Mouse (Mus musculus) stomach, embryonic 15.5 days (tissue): ENCODE measurements around the gene Slc6a16. TPM values are rescaled to one million over a fixed set of nuclear protein-coding genes. Genes with fewer than 3 reads are reported as not detected.
A peak's percentile ranks its signal among the peaks of the same experiment; 100 is the strongest.

Source experiments
- ATAC-seq: fragments of 200-750 bp; cut with Nextera tagmentation; 2 replicates; pipeline ENCODE4 v1.8.0; 2017; ENCODE audit warnings: low read depth, moderate number of reproducible peaks, moderate TSS enrichment; ENCODE audit not compliant: insufficient read depth, low FRiP score
- H3K27ac ChIP-seq: fragments of 300-500 bp; sonication (generic); 2 replicates; pipeline ENCODE4 v1.5.1; 2015; ENCODE audit warnings: mild to moderate bottlenecking, inconsistent platforms
- H3K27me3 ChIP-seq: fragments of 300-500 bp; sonication (generic); replicated peaks from 2 replicates; pipeline ENCODE4 v1.6.1; 2015; ENCODE audit warnings: inconsistent platforms
- H3K36me3 ChIP-seq: fragments of 300-500 bp; sonication (generic); 2 replicates; pipeline ENCODE4 v1.6.1; 2015; ENCODE audit warnings: inconsistent platforms
- H3K4me1 ChIP-seq: fragments of 300-500 bp; sonication (generic); 2 replicates; pipeline ENCODE4 v1.6.1; 2015; ENCODE audit warnings: inconsistent platforms
- H3K4me2 ChIP-seq: fragments of 300-500 bp; sonication (generic); 2 replicates; pipeline ENCODE4 v1.6.1; 2015; ENCODE audit warnings: mild to moderate bottlenecking, inconsistent platforms
- H3K4me3 ChIP-seq: fragments of 300-500 bp; sonication (generic); replicated peaks from 2 replicates; pipeline ENCODE4 v1.5.1; 2015; ENCODE audit warnings: inconsistent platforms
- H3K9ac ChIP-seq: fragments of 300-500 bp; sonication (generic); 2 replicates; pipeline ENCODE4 v1.6.1; 2015; ENCODE audit warnings: inconsistent platforms
- H3K9me3 ChIP-seq: fragments of 300-500 bp; sonication (generic); 2 replicates; pipeline ENCODE4 v1.6.1; 2016; ENCODE audit warnings: inconsistent platforms
- WGBS: fragments of 180-500 bp; shearing (Covaris S2); methylation state at CpG from one replicate; pipeline ENCODE4 v1.1.7; 2015; 5-methylcytosine and 5-hydroxymethylcytosine counted together
- polyA plus RNA-seq: library from polyadenylated mRNA; unstranded; fragments of >200 nt; fragmentation: Nextera tagmentation; extraction: Ambion mirVana; gene quantifications from 2 replicates; pipeline ENCODE4 v1.2.1, GENCODE M21; 2015

Gene Slc6a16
- polyA plus RNA-seq, 1 experiment from 2014 or later = not detected

- no peak overlapping the region for H3K9ac ChIP-seq
- H3K4me3 ChIP-seq = no peak overlapping the region
- no peaks in the 10 kb centered on the region for H3K9me3 ChIP-seq
- H3K4me1 ChIP-seq = no peaks in the 10 kb centered on the region
- H3K27ac ChIP-seq = no peak overlapping the region
- H3K4me2 ChIP-seq = no peak overlapping the region
- H3K36me3 ChIP-seq = peaks cover 78% of the 10 kb centered on the region
- no peak for ATAC-seq
- WGBS = 88% methylated on average over 7 of the region's 7 CpGs
- H3K27me3 ChIP-seq = no peaks in the 10 kb centered on the region
Observed at GRCm38 (mm10) chr7:45224826-45225225, 16.1 kb upstream of the Slc6a16 start.

DNA sequence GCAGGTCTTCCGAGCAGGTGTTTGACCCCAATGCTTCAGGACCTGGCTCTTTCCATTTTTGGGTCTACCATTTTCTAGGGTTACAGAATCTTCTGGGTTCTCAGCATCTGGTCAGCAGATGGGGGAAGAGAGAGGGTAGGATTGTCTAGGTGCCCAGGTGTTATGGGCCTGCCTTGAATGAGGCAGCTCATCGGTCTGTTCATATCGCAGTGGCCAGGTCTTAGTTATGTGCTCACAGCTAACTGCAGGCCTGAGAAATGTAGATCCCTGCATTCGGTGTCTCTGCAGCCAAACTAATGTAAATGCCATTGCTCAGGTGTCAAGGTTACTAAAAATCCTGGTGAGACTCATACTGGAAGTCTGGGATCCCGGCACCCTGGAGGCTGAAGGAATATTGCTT lies 14.5 kb upstream of the Slc6a16 start:
- H3K4me3 ChIP-seq = no peak overlapping the region
- H3K9me3 ChIP-seq = no peaks in the 10 kb centered on the region
- no peak overlapping the region for H3K9ac ChIP-seq
- WGBS = 96% methylated on average over 5 of the region's 5 CpGs
- H3K27ac ChIP-seq = no peak overlapping the region
- no peaks in the 10 kb centered on the region for H3K27me3 ChIP-seq
- H3K36me3 ChIP-seq = peaks cover 70% of the 10 kb centered on the region
- no peak for ATAC-seq
- H3K4me1 ChIP-seq = no peaks in the 10 kb centered on the region
- no peak overlapping the region for H3K4me2 ChIP-seq

- H3K36me3 ChIP-seq = peaks cover 60% of the 10 kb centered on the region
- ATAC-seq = no peak
- H3K9ac ChIP-seq = no peak overlapping the region
- H3K27ac ChIP-seq = no peak overlapping the region
- no peaks in the 10 kb centered on the region for H3K27me3 ChIP-seq
- H3K4me3 ChIP-seq = no peak overlapping the region
- 93% methylated on average over 18 of the region's 18 CpGs for WGBS
- no peaks in the 10 kb centered on the region for H3K9me3 ChIP-seq
- no peak overlapping the region for H3K4me2 ChIP-seq
- peaks cover 6% of the 10 kb centered on the region for H3K4me1 ChIP-seq
Observed at GRCm38 (mm10) chr7:45228548-45228947, 12.3 kb upstream of the Slc6a16 start.

DNA sequence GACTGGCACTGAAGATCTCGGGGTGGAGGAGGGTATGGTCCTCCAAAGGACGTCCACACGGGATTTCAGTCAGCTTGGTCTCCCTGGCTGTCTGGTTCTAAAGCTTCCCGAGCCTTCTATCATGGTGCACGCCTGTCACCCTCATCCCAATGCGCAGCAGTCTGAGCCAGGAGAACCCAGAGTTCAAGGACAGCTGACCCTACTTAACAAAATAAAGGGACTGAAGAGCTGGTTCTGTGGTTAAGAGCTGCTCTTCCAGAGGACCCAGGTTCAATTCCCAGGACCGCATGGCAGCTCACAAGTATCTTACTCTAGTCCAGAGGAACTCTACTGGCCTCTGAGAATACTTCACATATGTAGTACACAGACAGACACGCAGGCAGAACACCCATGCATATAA lies 11.8 kb upstream of the Slc6a16 start:
- 90% methylated on average over 8 of the region's 8 CpGs for WGBS
- Histone ChIP-seq H3K9ac (no peak overlapping the region), H3K27ac (no peak overlapping the region), H3K4me3 (no peak overlapping the region), H3K27me3 (no peaks in the 10 kb centered on the region), H3K4me1 (peaks cover 11% of the 10 kb centered on the region), H3K4me2 (no peak overlapping the region), H3K9me3 (no peaks in the 10 kb centered on the region), H3K36me3 (peaks cover 57% of the 10 kb centered on the region)
- no peak for ATAC-seq

DNA sequence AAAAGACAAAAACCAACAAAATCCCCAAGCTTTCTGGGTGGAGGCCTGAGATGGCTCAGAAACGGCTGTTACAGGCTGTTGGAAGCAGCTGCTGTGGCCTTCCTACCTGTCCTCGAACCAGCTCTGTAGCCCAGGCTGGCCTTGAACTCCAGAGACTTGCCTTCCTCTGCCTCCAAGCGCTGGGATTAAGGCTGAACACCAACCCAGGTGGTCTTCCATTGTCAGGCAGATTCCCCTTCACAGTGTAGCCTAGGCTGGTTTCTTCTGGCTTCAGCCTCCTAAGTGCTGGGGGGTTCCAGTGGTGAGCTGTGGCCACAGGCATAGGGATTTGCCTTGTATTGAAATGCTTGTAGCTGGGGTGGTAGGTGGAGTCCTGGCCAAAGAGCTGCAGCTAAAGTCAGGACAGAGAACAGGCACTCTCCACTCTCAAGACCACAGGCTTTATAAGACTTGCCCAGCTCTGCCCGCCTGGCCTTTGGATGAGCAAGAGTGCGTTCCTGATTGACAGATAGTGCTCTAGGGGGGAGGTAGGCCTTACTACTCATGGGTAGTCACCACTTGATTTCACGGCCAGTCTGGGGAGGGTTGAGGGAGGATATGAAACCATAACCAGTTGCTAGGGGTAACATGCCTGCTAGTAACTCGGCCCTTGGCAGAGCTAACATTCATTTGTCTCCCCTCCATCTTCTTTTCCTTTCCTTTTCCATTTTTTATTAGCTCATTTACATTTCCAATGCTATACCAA lies 11.3 kb upstream of the Slc6a16 start:
- Histone ChIP-seq H3K27ac (no peak overlapping the region), H3K4me1 (peaks cover 17% of the 10 kb centered on the region), H3K9me3 (no peaks in the 10 kb centered on the region), H3K9ac (no peak overlapping the region), H3K36me3 (peaks cover 55% of the 10 kb centered on the region), H3K27me3 (no peaks in the 10 kb centered on the region), H3K4me2 (no peak overlapping the region), H3K4me3 (no peak overlapping the region)
- ATAC-seq = no peak
- WGBS = 87% methylated on average over 7 of the region's 7 CpGs

DNA sequence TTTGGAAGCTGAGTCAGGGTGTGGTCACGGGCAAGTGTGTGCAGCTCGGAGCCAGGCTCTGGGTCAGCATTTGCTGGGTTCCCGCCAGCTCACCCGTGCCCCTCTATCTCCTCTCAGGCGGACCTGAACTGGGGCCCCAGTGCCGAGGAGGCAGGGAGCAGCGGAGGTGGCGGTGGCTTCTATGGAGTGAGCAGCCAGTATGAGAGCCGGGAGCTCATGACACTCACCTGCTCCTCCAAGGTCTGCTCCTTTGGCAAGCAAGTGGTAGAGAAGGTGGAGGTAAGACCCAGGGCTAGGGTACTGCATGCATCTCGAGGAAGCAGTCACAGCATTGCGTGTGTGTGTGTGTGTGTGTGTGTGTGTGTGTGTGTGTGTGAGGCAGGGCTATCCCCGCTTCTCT lies 9.7 kb upstream of the Slc6a16 start:
- Histone ChIP-seq H3K9ac (no peak overlapping the region), H3K4me1 (peaks cover 27% of the 10 kb centered on the region), H3K9me3 (no peaks in the 10 kb centered on the region), H3K36me3 (peaks cover 43% of the 10 kb centered on the region), H3K27me3 (no peaks in the 10 kb centered on the region), H3K27ac (no peak overlapping the region), H3K4me3 (no peak overlapping the region), H3K4me2 (no peak overlapping the region)
- 83% methylated on average over 12 of the region's 12 CpGs for WGBS
- no peak for ATAC-seq

GRCm38 (mm10) chr7:45231941-45232340 lies 8.9 kb upstream of the Slc6a16 start:
- Histone ChIP-seq H3K9ac (no peak overlapping the region), H3K36me3 (peaks cover 35% of the 10 kb centered on the region), H3K4me1 (peaks cover 27% of the 10 kb centered on the region), H3K4me2 (no peak overlapping the region), H3K27ac (no peak overlapping the region), H3K4me3 (no peak overlapping the region), H3K9me3 (no peaks in the 10 kb centered on the region), H3K27me3 (no peaks in the 10 kb centered on the region)
- 82% methylated on average over 11 of the region's 11 CpGs for WGBS
- no peak for ATAC-seq

- Histone ChIP-seq H3K9me3 (no peaks in the 10 kb centered on the region), H3K4me1 (peaks cover 27% of the 10 kb centered on the region), H3K27me3 (no peaks in the 10 kb centered on the region), H3K9ac (no peak overlapping the region), H3K4me2 (no peak overlapping the region), H3K4me3 (no peak overlapping the region), H3K27ac (no peak overlapping the region), H3K36me3 (peaks cover 32% of the 10 kb centered on the region)
- WGBS = 59% methylated on average over 13 of the region's 13 CpGs
- ATAC-seq = no peak
Observed at GRCm38 (mm10) chr7:45232716-45233465, 8.0 kb upstream of the Slc6a16 start.

- WGBS = 42% methylated on average over 20 of the region's 20 CpGs
- ATAC-seq = no peak
- peak overlapping the region; percentile 44 for H3K4me2 ChIP-seq
- peaks cover 27% of the 10 kb centered on the region for H3K4me1 ChIP-seq
- peak overlapping the region; percentile 54; the same call in 1 of the 2 replicates for H3K27ac ChIP-seq
- no peak overlapping the region for H3K9ac ChIP-seq
- H3K9me3 ChIP-seq = no peaks in the 10 kb centered on the region
- no peak overlapping the region; the same call in 1 of the 2 replicates for H3K4me3 ChIP-seq
- H3K27me3 ChIP-seq = no peaks in the 10 kb centered on the region
- H3K36me3 ChIP-seq = peaks cover 24% of the 10 kb centered on the region
Observed at GRCm38 (mm10) chr7:45233580-45234332, 7.1 kb upstream of the Slc6a16 start.

DNA sequence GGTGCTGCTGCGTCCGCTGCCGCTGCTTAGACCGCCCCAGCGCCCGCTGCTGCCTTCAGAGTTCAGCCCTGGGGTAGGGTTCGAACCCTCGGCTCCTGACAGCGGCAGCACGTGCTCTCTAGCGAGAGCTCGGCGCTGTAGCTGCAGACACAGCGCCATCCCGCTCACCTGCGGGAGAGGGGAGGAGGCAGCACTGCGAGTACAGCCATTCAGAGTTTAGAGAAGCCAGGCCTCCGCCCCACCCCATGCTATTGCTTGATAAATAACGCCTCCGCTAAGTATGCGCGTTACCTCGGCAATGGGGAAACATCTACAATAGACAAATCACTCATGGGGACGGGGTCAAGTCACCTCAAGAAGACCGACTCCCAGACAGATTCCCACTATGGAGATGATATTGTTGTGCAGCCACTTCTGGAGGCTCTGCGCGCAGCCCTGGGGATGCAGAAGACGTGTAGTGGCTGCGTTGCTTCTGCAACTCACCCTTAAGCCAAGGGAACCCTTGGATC lies 6.5 kb upstream of the Slc6a16 start:
- peak overlapping the region; percentile 54; the same call in 1 of the 2 replicates for H3K27ac ChIP-seq
- no peaks in the 10 kb centered on the region for H3K9me3 ChIP-seq
- H3K4me2 ChIP-seq = peak overlapping the region; percentile 44
- H3K36me3 ChIP-seq = peaks cover 18% of the 10 kb centered on the region
- peaks cover 27% of the 10 kb centered on the region for H3K4me1 ChIP-seq
- no peak overlapping the region for H3K9ac ChIP-seq
- ATAC-seq = peak; percentile 17; the same call in 1 of the 2 replicates
- peak overlapping the region; percentile 20 for H3K4me3 ChIP-seq
- WGBS = 17% methylated on average over 29 of the region's 29 CpGs
- peaks cover 4% of the 10 kb centered on the region; the same call in 1 of the 2 replicates for H3K27me3 ChIP-seq

- peak; percentile 71 for ATAC-seq
- Histone ChIP-seq H3K27ac (peak overlapping the region; percentile 54; the same call in 1 of the 2 replicates), H3K27me3 (peaks cover 4% of the 10 kb centered on the region; the same call in 1 of the 2 replicates), H3K36me3 (peaks cover 15% of the 10 kb centered on the region; the same call in 1 of the 2 replicates), H3K9ac (0 out of 2 replicates have a peak overlapping the region, but pooled peaks have one; percentile 14), H3K4me3 (peak overlapping the region; percentile 20), H3K4me2 (peak overlapping the region; percentile 44), H3K4me1 (peaks cover 27% of the 10 kb centered on the region), H3K9me3 (no peaks in the 10 kb centered on the region)
- 6% methylated on average over 21 of the region's 21 CpGs for WGBS
Observed at GRCm38 (mm10) chr7:45234922-45235571, 5.8 kb upstream of the Slc6a16 start.
